Mouse (Mus musculus): ENCODE data around the gene Hes1. TPM values are rescaled to one million over a fixed set of nuclear protein-coding genes. Genes with fewer than 3 reads are reported as not detected.
A peak's percentile ranks its signal among the peaks of the same experiment; 100 is the strongest.

Gene Hes1
- polyA plus RNA-seq, 1 experiment: 106 TPM

DNA sequence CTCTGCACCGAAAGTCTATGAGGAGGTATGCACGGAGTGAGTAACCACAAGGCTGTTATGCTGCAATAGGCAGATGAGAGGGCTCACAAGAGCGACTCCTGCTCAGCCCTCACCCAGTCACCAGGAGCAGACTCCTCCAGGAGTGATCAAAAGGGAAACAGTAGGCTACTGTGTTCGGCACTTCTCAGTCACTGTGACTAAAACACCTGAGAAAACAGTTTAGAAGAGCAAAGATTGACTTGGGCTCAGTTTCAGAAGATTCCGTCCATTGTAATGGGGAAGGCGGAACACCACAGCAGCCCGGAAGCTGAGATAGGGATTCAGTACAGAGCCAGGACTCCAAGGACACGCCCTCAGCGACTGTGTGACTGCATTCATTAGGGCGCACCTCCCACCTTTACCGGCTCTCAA lies 16.8 kb upstream of the Hes1 start:
- H3K27ac ChIP-seq (ENCODE audit: insufficient read depth, low read length): no peak overlapping the region
- no peak for TF ChIP-seq POLR2A (IDR thresholded peaks at IDR 0.05; ENCODE audit: low read depth, low read length)
- TF ChIP-seq CTCF (IDR thresholded peaks at IDR 0.05; ENCODE audit: borderline replicate concordance, insufficient read depth, low read length): no peak
- H3K4me1 ChIP-seq (ENCODE audit: control insufficient read depth, insufficient read depth, low read length): peaks cover 5% of the 10 kb centered on the region; the same call in 1 of the 2 replicates
- no peak overlapping the region for H3K4me3 ChIP-seq (ENCODE audit: insufficient read depth, low read length)

DNA sequence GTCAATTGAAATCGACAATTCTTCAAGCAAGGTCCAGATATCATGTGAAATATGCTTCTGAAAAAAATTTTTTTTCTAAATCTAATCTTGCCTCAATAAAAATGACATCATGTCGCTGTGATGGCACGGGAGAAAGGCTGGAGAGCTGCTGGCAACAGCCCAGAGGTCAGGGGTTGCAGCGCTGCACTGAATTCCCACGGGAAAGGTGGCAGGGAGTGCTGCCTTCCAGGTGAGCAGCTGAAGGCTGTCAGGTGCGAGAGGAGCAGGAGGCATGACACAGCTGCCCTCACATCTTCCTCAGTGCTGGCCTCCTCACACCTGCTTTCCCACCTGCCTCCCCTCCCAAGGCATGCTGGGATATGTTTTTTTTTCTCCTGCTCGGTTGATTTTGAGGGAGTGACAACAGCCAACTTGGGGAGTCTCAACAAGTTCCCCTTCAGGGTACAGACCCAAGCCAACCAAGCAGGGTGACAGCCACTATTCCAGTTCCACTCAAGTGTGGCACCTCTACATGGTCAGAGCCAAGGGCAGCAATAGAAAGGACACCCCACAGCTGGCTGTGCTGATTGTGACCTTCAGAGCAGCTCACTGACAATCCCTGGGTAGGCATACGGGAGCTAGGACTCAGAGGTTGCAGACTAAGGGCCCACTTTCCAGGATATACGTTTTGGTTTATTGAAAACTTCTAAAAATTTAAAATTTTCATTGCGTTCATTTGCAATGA lies 13.3 kb upstream of the Hes1 start:
- no peak overlapping the region for H3K4me3 ChIP-seq (ENCODE audit: insufficient read depth, low read length)
- no peaks in the 10 kb centered on the region for H3K4me1 ChIP-seq (ENCODE audit: control insufficient read depth, insufficient read depth, low read length)
- TF ChIP-seq CTCF (IDR thresholded peaks at IDR 0.05; ENCODE audit: borderline replicate concordance, insufficient read depth, low read length): no peak
- no peak for TF ChIP-seq POLR2A (IDR thresholded peaks at IDR 0.05; ENCODE audit: low read depth, low read length)
- H3K27ac ChIP-seq (ENCODE audit: insufficient read depth, low read length): no peak overlapping the region

DNA sequence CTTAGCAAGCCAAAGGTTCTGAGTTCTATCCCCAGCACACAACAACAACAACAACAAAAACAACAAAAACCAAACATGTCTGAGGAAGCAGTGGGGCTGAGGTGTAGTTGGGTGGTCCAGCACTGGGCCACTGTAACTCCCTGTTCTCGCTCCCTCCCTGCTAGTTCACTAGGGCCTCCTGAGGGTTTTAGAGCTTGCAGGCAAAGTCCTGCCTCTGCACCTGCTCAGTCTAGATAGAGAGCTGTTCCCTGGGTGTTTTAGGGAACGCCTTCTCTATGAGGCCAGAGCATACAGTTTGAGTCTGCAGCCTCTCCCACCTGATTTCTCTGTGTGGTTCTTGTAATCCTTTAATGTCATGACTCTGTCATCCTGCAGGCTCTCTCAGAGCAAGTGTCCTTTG lies 11.9 kb upstream of the Hes1 start:
- TF ChIP-seq CTCF (IDR thresholded peaks at IDR 0.05; ENCODE audit: borderline replicate concordance, insufficient read depth, low read length) (no peak), POLR2A (IDR thresholded peaks at IDR 0.05; ENCODE audit: low read depth, low read length) (no peak)
- H3K27ac ChIP-seq (ENCODE audit: insufficient read depth, low read length): no peak overlapping the region
- no peaks in the 10 kb centered on the region for H3K4me1 ChIP-seq (ENCODE audit: control insufficient read depth, insufficient read depth, low read length)
- no peak overlapping the region for H3K4me3 ChIP-seq (ENCODE audit: insufficient read depth, low read length)

DNA sequence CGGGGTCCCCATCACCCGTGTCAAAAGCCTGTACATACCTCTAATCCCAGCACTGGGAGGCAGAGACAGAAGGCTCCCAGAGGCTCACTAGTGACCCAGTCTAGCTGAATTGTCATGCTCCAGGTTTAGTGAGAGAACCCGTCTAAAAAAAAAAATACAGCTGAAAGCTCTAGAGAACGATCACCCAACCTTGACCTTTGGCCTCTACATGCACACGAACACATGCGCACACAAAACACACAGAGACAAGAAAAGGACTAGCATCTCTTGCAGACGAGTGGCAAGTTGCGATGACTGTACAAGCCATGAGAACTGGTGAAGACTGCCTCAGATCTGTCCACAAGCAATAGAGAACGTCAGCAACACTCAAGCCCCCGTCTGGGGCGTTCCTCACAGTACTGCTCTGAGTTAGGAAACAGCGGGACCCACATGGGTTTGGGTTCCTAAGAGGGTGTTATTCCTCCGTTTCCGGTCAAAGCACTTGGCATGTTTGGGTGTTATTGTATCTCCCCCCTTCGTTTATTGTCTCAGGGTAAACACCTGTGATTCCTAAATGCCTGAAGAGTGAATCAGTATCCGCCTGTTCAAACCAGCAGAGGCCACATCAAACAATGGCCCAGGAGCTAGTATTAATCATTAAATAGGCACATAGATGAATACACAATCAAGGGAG lies 11.2 kb upstream of the Hes1 start:
- TF ChIP-seq POLR2A (IDR thresholded peaks at IDR 0.05; ENCODE audit: low read depth, low read length): no peak
- TF ChIP-seq CTCF (IDR thresholded peaks at IDR 0.05; ENCODE audit: borderline replicate concordance, insufficient read depth, low read length): no peak
- Histone ChIP-seq H3K4me1 (ENCODE audit: control insufficient read depth, insufficient read depth, low read length) (no peaks in the 10 kb centered on the region), H3K27ac (ENCODE audit: insufficient read depth, low read length) (no peak overlapping the region), H3K4me3 (ENCODE audit: insufficient read depth, low read length) (no peak overlapping the region)

DNA sequence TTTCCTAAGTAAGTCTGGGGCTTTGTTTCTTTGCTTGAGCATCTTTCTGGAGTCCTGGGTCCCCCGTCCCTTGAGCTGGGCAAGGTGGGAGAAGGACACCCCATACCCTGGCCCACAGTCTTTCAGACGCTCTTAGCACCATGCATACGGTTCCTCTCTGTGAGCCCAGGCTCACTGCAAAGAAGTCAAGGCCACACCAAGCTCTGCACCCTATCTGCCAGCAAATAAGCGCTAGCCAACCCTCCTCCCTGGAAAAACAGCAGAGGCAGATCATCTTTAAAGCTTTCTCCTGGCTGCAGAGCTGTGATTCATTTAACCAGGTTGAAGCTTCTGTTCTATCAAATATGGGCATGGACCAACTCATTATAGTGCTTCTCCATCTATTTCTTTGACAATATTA lies 9.6 kb upstream of the Hes1 start:
- H3K4me3 ChIP-seq (ENCODE audit: insufficient read depth, low read length): no peak overlapping the region
- no peak overlapping the region for H3K27ac ChIP-seq (ENCODE audit: insufficient read depth, low read length)
- H3K4me1 ChIP-seq (ENCODE audit: control insufficient read depth, insufficient read depth, low read length): peaks cover 4% of the 10 kb centered on the region; the same call in 1 of the 2 replicates
- TF ChIP-seq POLR2A (IDR thresholded peaks at IDR 0.05; ENCODE audit: low read depth, low read length): no peak
- TF ChIP-seq CTCF (IDR thresholded peaks at IDR 0.05; ENCODE audit: borderline replicate concordance, insufficient read depth, low read length): no peak

DNA sequence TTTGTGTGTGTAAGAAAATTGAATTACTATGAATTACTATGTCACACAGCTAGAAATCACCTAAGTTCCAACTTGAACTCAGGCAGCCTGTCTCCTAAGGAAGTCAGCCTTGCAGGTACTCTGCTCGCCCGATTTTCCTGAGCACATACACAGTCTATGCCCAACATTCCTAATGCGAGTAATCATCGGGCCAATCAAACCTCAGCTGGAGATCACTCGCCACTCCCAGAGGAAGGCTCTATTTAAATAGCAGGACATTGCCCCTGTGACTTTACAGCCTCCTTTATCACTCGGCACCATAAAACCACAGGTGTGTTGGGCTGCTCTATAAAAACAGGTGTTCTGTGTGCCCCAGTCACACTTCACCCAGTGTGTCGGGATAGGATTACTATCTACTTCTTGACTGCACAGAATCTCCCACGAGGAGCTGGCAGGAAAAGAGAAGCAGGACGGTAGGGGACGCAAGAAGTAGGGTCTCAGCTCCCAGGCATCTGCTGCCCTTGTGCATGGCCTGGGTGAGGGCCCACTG lies 8.8 kb upstream of the Hes1 start:
- Histone ChIP-seq H3K27ac (ENCODE audit: insufficient read depth, low read length) (no peak overlapping the region), H3K4me3 (ENCODE audit: insufficient read depth, low read length) (no peak overlapping the region), H3K4me1 (ENCODE audit: control insufficient read depth, insufficient read depth, low read length) (peaks cover 7% of the 10 kb centered on the region; the same call in 1 of the 2 replicates)
- TF ChIP-seq POLR2A (IDR thresholded peaks at IDR 0.05; ENCODE audit: low read depth, low read length) (no peak), CTCF (IDR thresholded peaks at IDR 0.05; ENCODE audit: borderline replicate concordance, insufficient read depth, low read length) (no peak)

DNA sequence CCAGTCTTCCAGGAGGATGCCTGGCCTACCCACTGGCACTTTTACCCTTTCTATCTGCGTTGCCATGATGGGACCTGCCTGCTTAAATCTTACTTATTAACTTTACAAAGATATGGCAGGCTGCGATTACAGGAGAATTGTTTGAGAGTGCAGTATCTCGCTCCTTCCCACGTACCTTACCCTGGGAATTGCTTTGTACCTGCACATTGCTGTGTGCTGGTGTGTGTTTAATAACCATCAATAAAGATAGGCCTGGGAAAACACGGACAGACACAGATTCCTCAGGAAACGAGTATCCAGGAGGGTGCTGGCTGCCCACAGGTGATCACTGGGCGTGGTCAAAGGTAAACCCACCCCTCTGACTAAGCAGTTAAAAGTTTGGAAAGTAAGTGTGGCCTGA lies 8.3 kb upstream of the Hes1 start:
- H3K27ac ChIP-seq (ENCODE audit: insufficient read depth, low read length): no peak overlapping the region
- no peak overlapping the region for H3K4me3 ChIP-seq (ENCODE audit: insufficient read depth, low read length)
- TF ChIP-seq CTCF (IDR thresholded peaks at IDR 0.05; ENCODE audit: borderline replicate concordance, insufficient read depth, low read length) (no peak), POLR2A (IDR thresholded peaks at IDR 0.05; ENCODE audit: low read depth, low read length) (no peak)
- peaks cover 7% of the 10 kb centered on the region; the same call in 1 of the 2 replicates for H3K4me1 ChIP-seq (ENCODE audit: control insufficient read depth, insufficient read depth, low read length)

DNA sequence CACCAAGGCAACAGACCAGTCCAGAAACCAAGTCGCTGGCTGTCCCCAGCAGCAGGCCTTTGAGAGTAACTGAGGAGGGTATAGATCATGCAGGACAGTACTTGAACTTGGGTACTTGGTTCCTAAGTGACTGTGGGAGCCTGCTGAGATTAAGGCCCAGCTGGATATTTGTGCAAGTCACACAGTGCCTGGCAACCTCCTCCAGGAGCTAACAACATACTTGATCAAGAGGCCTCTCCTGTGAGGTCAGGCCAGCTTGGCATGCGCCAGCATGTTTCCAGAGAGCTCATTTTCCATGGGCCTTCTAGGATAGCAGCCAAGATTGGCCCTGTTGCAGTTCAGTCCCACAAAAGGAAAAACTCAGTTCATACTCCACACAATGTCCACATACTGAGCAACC lies 7.3 kb upstream of the Hes1 start:
- Histone ChIP-seq H3K4me3 (ENCODE audit: insufficient read depth, low read length) (no peak overlapping the region), H3K27ac (ENCODE audit: insufficient read depth, low read length) (peak overlapping the region; percentile 45; the same call in 1 of the 2 replicates), H3K4me1 (ENCODE audit: control insufficient read depth, insufficient read depth, low read length) (peaks cover 7% of the 10 kb centered on the region; the same call in 1 of the 2 replicates)
- no peak for TF ChIP-seq CTCF (IDR thresholded peaks at IDR 0.05; ENCODE audit: borderline replicate concordance, insufficient read depth, low read length)
- TF ChIP-seq POLR2A (IDR thresholded peaks at IDR 0.05; ENCODE audit: low read depth, low read length): no peak

DNA sequence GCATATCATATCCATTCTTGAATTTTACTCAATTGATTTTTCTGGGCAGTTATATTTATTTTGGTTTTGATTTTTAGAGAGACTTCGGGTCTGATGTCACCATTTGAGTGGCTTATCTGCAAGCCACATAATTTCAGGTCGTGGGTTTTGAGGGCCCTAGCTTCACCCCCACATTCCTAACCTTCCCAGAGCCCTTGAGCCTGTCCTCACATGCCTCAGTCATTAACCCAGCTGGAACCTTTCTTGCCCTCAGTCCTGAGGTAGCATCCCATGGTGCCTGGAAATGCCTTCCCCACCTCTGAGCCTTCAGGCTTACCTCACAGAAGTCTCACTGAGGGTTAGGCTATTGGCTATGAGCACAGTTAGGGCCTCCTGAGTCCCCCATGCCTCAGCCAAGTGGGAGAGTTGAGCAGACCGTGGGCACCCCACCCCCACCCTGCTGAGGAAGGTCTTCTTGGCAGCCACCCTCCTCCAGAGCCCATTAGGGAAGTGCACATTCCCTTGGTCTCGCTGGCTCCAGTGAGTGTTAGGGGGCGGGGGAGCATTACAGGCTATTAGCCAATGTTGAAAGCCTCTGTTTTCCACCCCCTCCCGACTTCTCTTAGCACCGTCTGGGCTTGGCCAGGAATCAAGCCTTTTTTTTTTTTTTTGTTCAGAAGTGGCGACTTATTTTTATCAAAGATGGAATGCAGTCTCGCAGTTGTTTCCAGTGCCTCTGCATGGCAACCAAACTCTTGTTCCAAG lies 5.0 kb upstream of the Hes1 start:
- peaks cover 13% of the 10 kb centered on the region for H3K4me1 ChIP-seq (ENCODE audit: control insufficient read depth, insufficient read depth, low read length)
- no peak overlapping the region for H3K4me3 ChIP-seq (ENCODE audit: insufficient read depth, low read length)
- TF ChIP-seq CTCF (IDR thresholded peaks at IDR 0.05; ENCODE audit: borderline replicate concordance, insufficient read depth, low read length): no peak
- TF ChIP-seq POLR2A (IDR thresholded peaks at IDR 0.05; ENCODE audit: low read depth, low read length): no peak
- peak overlapping the region; percentile 72 for H3K27ac ChIP-seq (ENCODE audit: insufficient read depth, low read length)
